Mouse (Mus musculus) midbrain, postnatal 0 days (tissue): ENCODE data around the gene Arhgef40. TPM values are rescaled to one million over a fixed set of nuclear protein-coding genes. Genes with fewer than 3 reads are reported as not detected.

Experiments used
- ATAC-seq: fragments of 200-750 bp; cut with Nextera tagmentation; 2 replicates; pipeline ENCODE4 v1.8.0; 2017; ENCODE audit warnings: moderate number of reproducible peaks, mild to moderate bottlenecking, moderate TSS enrichment, moderate library complexity; ENCODE audit not compliant: low FRiP score
- DNase-seq: peaks from one replicate; pipeline ENCODE4 v3.0.0-alpha.2; 2015; ENCODE audit warnings: low spot score
- H3K27ac ChIP-seq: fragments of 300-500 bp; sonication (generic); 2 replicates; pipeline ENCODE4 v1.5.1; 2014; ENCODE audit warnings: low read depth, mild to moderate bottlenecking, low read length, mixed read lengths
- H3K27me3 ChIP-seq: fragments of 300-500 bp; sonication (generic); 2 replicates; pipeline ENCODE4 v1.6.1; 2014; ENCODE audit warnings: low read length, control low read depth, mixed read lengths; ENCODE audit not compliant: insufficient read depth
- H3K36me3 ChIP-seq: fragments of 300-500 bp; sonication (generic); 2 replicates; pipeline ENCODE4 v1.6.1; 2014; ENCODE audit warnings: low read length, control low read depth, mixed read lengths; ENCODE audit not compliant: insufficient read depth
- H3K4me1 ChIP-seq: fragments of 300-500 bp; sonication (generic); 2 replicates; pipeline ENCODE4 v1.6.1; 2014; ENCODE audit warnings: mild to moderate bottlenecking, control low read depth, antibody characterized with exemption, low read length, mixed read lengths; ENCODE audit not compliant: insufficient read depth
- H3K4me2 ChIP-seq: fragments of 300-500 bp; sonication (generic); 2 replicates; pipeline ENCODE4 v1.6.1; 2014; ENCODE audit warnings: low read depth, mild to moderate bottlenecking, low read length, mixed read lengths; ENCODE audit not compliant: poor library complexity, severe bottlenecking
- H3K4me3 ChIP-seq: fragments of 300-500 bp; sonication (generic); 2 replicates; pipeline ENCODE4 v1.5.1; 2014; ENCODE audit warnings: low read depth, mild to moderate bottlenecking, low read length, moderate library complexity
- H3K9ac ChIP-seq: fragments of 300-500 bp; sonication (generic); replicated peaks from 2 replicates; pipeline ENCODE4 v1.6.1; 2014; ENCODE audit warnings: mild to moderate bottlenecking, low read length, moderate library complexity, mixed read lengths; ENCODE audit not compliant: poor library complexity, severe bottlenecking
- H3K9me3 ChIP-seq: fragments of 300-500 bp; sonication (generic); 2 replicates; pipeline ENCODE4 v1.6.1; 2016; ENCODE audit warnings: low read length, control low read depth
- CTCF ChIP-seq: IDR thresholded peaks from 2 replicates; pipeline ENCODE4 v1.5.1; 2016; ENCODE audit warnings: antibody characterized with exemption, mild to moderate bottlenecking
- WGBS: fragments of 180-500 bp; shearing (Covaris S2); extraction: QIAGEN DNeasy Blood & Tissue Kit; methylation state at CpG from one replicate; pipeline ENCODE4 v1.1.7; 2014; 5-methylcytosine and 5-hydroxymethylcytosine counted together
- polyA plus RNA-seq: library from polyadenylated mRNA; unstranded; fragments of >200 nt; fragmentation: Nextera tagmentation; extraction: Ambion mirVana; gene quantifications from 2 replicates; pipeline ENCODE4 v1.2.1, GENCODE M21; 2015
- total RNA-seq: library from RNA; depleted of rRNA; stranded (reverse); fragments of >200 nt; gene quantifications from 2 replicates; pipeline ENCODE4 v1.2.3, GENCODE M21; 2014

Gene Arhgef40
- total and polyA plus RNA-seq, 2 experiments from 2014 or later = 66.1 to 93.8 TPM

DNA sequence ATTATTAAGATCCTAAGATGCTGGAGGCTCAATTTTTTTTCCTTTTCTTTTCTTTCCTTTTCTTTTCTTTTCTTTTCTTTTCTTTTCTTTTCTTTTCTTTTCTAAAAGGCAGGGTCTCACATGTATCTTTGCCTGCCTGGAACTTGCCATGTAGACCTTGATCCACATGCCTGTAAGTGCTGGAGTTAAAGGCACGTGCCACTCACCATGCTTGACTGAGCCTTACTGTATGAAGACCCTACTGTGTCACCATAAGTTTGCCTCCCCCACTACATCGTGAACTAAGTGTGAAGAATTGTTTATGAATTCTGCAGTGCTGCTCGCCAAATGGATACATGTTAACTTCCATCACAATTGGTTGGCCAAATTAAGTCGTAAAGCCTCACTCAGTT lies 36.6 kb downstream of the Arhgef40 start:
- no peaks in the 10 kb centered on the region for H3K9me3 ChIP-seq
- H3K4me1 ChIP-seq = peaks cover 14% of the 10 kb centered on the region
- WGBS = 60% methylated on average over 4 of the region's 4 CpGs
- no peak overlapping the region for H3K9ac ChIP-seq
- H3K36me3 ChIP-seq = no peaks in the 10 kb centered on the region
- H3K4me3 ChIP-seq = peak overlapping the region; percentile 42
- H3K4me2 ChIP-seq = peak overlapping the region; percentile 63
- ATAC-seq (no peak), DNase-seq (no peak)
- no peaks in the 10 kb centered on the region for H3K27me3 ChIP-seq
- TF ChIP-seq CTCF = no peak
- peak overlapping the region; percentile 89; the same call in 1 of the 2 replicates for H3K27ac ChIP-seq

DNA sequence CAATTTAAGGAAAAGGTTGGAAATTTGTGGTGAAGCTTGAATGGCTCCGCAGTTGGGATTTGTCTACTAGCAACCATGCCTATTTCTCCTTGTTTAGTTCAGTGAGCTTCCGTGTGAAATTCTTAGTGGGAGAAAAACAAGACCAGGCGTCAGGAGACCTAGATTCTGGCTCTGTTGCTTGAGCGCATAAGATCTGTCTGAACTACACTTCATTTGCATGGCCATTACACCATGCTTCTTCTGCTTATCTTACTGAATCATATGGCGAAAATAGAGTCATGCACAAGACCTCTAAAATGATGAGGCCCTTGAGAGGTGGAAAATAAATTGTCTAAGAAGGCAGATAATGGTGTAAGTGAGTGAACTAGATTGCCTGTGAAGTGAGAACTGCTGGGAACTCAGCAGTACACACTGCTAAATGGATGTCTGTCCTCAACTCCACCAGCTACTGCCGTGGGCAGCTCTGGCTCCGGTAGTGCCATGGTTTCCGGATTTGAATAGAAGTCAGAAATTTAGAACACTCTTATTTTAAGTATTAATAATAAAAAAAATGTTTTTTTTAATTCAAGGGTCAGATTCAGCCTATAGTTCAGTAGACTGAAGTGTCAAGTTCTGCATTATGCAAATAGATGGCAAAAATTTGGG lies 37.2 kb downstream of the Arhgef40 start:
- Histone ChIP-seq H3K4me3 (no peak overlapping the region), H3K27me3 (no peaks in the 10 kb centered on the region), H3K27ac (no peak overlapping the region), H3K4me2 (no peak overlapping the region), H3K4me1 (peaks cover 14% of the 10 kb centered on the region), H3K9ac (no peak overlapping the region), H3K36me3 (no peaks in the 10 kb centered on the region), H3K9me3 (no peaks in the 10 kb centered on the region)
- no peak for DNase-seq
- ATAC-seq = no peak
- no peak for TF ChIP-seq CTCF
- 87% methylated on average over 8 of the region's 8 CpGs for WGBS

DNA sequence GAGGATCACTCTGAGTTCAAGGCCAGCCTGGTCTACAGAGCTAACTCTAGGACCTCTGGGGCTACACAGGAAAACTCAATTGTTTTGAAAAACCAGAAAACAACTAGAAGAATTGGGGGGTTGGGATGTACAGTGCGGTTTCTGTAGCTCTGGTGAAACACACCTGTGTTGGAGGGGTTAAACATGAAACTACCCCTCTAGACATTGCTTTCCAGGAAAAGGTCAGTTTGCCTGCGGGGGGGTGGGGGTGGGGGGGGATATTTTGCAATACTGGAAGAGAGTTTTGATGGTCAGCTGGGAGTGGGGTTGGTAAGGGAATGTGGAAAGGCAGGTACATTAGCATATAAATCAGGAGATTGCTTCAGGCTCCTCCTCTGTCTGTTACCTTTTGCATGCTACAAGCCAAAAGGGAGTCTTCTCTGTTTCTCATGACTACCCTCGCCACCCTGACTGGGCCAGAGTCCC lies 37.8 kb downstream of the Arhgef40 start:
- ATAC-seq (no peak), DNase-seq (no peak)
- no peak overlapping the region for H3K9ac ChIP-seq
- H3K36me3 ChIP-seq = no peaks in the 10 kb centered on the region
- no peak overlapping the region for H3K4me3 ChIP-seq
- peak overlapping the region; percentile 46 for H3K4me2 ChIP-seq
- no peaks in the 10 kb centered on the region for H3K27me3 ChIP-seq
- H3K9me3 ChIP-seq = no peaks in the 10 kb centered on the region
- no peak overlapping the region for H3K27ac ChIP-seq
- H3K4me1 ChIP-seq = peaks cover 14% of the 10 kb centered on the region
- WGBS = 63% methylated on average over 3 of the region's 3 CpGs
- no peak for TF ChIP-seq CTCF

- no peaks in the 10 kb centered on the region for H3K36me3 ChIP-seq
- peak overlapping the region; percentile 12; the same call in 1 of the 2 replicates for H3K4me3 ChIP-seq
- H3K4me2 ChIP-seq = peak overlapping the region; percentile 46
- 3% methylated on average over 23 of the region's 23 CpGs for WGBS
- peak; percentile 87 for TF ChIP-seq CTCF
- H3K9ac ChIP-seq = 0 out of 2 replicates have a peak overlapping the region, but pooled peaks have one; percentile 1
- no peaks in the 10 kb centered on the region for H3K9me3 ChIP-seq
- H3K27ac ChIP-seq = peak overlapping the region; percentile 74
- H3K27me3 ChIP-seq = no peaks in the 10 kb centered on the region
- ATAC-seq (0 out of 2 replicates have a peak, but pooled peaks have one; percentile 15), DNase-seq (peak; percentile 91)
- peaks cover 14% of the 10 kb centered on the region for H3K4me1 ChIP-seq
These were observed 38.4 kb downstream of the Arhgef40 start for GRCm38 (mm10) chr14:52022709-52023459.

- ATAC-seq (no peak), DNase-seq (no peak)
- H3K4me1 ChIP-seq = peaks cover 9% of the 10 kb centered on the region
- H3K27me3 ChIP-seq = no peaks in the 10 kb centered on the region
- H3K9ac ChIP-seq = no peak overlapping the region
- no peak overlapping the region for H3K4me3 ChIP-seq
- no peak overlapping the region for H3K4me2 ChIP-seq
- WGBS = 93% methylated on average over 2 of the region's 2 CpGs
- H3K27ac ChIP-seq = no peak overlapping the region
- H3K36me3 ChIP-seq = no peaks in the 10 kb centered on the region
- H3K9me3 ChIP-seq = no peaks in the 10 kb centered on the region
- no peak for TF ChIP-seq CTCF
These were observed 39.6 kb downstream of the Arhgef40 start for GRCm38 (mm10) chr14:52024133-52024532.

DNA sequence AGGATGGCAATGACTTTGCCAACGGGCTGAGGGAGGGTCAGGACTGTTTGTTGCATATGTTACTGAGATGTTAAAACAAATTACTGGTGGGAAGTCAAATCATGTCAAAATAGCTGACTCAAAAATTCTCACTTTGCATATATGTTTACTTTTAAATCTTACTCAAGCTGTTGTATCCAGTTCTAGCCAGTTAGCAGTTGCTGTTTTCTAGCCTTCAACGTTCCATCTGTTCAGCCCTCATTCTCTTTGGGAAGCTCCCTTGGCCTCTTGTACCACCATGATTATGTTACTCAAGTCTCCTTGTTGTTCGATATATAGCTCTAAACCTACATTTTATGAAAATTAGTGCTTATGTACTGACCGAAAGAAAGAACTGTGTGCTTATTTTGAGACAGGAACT lies 41.8 kb downstream of the Arhgef40 start:
- no peak for TF ChIP-seq CTCF
- Histone ChIP-seq H3K36me3 (no peaks in the 10 kb centered on the region), H3K9ac (no peak overlapping the region), H3K4me2 (no peak overlapping the region), H3K9me3 (no peaks in the 10 kb centered on the region), H3K4me1 (peaks cover 5% of the 10 kb centered on the region; the same call in 1 of the 2 replicates), H3K27ac (no peak overlapping the region), H3K27me3 (no peaks in the 10 kb centered on the region), H3K4me3 (no peak overlapping the region)
- ATAC-seq (no peak), DNase-seq (no peak)
- WGBS = 90% methylated on average over 4 of the region's 4 CpGs
